Mouse (Mus musculus) CD4-positive, CD25-positive, alpha-beta regulatory T cell, adult 4 months (primary cell): Measurements from ENCODE around the gene Rngtt. TPM values are rescaled to one million over a fixed set of nuclear protein-coding genes. Genes with fewer than 3 reads are reported as not detected.
"Not testable (repeated sequence)": the region's sequence is repeated elsewhere in the genome, so short reads cannot be mapped to it uniquely, and the experiment has no call there.

Source experiments
- ATAC-seq: one replicate; pipeline ENCODE4 v1.8.0; 2017
- polyA plus RNA-seq, 2 experiments: library from polyadenylated mRNA; unstranded; fragments of 100-300 nt; shearing (Covaris generic); gene quantifications; one replicate each; pipeline ENCODE4 v1.2.1; 2017

Rngtt gene
- 10 to 100 TPM; 62.4 to 63.0 TPM for polyA plus RNA-seq

GRCm38 (mm10) chr4:33309764-33310757 lies at the start of gene Rngtt:
Gene Rngtt (plus strand): TSS chr4:33310311.
- peak; percentile 93 for ATAC-seq

- peak; percentile 18 for ATAC-seq
Observed at GRCm38 (mm10) chr4:33260311-33260710, 49.8 kb upstream of the Rngtt start.

DNA sequence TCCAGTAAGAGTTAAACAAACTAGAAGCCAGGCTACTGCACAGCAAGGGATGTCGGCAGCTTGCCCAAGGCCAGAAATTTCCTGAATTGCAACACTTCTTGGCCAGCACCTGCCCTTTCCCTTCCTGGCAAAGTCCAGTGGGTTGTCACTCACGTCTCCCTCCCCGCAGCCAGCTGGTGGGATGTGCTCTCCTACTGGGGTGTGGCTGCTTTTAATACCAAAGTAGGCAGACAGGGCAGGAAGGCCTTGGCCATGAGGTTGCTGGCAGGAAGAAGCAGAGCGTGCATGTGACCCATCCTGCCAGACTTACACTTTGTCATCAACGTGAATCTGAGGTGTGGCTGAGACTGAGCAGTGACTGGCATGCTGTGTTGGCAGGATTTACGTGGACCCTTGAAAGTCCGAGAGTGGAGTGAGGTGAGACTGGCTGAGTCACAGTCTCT lies 48.8 kb upstream of the Rngtt start:
- ATAC-seq, result peak; percentile 94

DNA sequence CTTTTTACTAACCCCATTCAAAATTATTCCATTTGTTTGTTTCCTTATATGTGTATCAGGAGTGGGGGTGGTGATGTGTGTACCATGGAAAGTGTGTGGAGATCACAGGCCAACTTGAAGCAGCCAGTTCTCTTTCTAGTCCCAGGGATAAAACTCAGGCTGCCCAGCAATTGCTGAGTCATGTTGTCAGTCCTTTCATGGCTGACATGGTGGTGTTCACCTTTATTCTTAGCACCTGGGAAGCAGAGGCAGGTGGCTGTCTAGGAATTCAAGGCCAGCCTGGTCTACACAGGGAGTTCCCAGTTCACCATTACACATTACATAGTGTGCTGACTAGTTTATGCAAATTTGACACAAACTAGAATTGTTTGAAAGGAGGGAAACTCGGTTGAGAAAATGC lies 47.2 kb upstream of the Rngtt start:
- no peak for ATAC-seq

- no peak for ATAC-seq
Observed at GRCm38 (mm10) chr4:33264979-33265726, 45.0 kb upstream of the Rngtt start.

GRCm38 (mm10) chr4:33270386-33271314 lies 39.5 kb upstream of the Rngtt start:
- peak; percentile 22 for ATAC-seq

GRCm38 (mm10) chr4:33273437-33273836 lies 36.7 kb upstream of the Rngtt start:
- peak; percentile 80 for ATAC-seq

DNA sequence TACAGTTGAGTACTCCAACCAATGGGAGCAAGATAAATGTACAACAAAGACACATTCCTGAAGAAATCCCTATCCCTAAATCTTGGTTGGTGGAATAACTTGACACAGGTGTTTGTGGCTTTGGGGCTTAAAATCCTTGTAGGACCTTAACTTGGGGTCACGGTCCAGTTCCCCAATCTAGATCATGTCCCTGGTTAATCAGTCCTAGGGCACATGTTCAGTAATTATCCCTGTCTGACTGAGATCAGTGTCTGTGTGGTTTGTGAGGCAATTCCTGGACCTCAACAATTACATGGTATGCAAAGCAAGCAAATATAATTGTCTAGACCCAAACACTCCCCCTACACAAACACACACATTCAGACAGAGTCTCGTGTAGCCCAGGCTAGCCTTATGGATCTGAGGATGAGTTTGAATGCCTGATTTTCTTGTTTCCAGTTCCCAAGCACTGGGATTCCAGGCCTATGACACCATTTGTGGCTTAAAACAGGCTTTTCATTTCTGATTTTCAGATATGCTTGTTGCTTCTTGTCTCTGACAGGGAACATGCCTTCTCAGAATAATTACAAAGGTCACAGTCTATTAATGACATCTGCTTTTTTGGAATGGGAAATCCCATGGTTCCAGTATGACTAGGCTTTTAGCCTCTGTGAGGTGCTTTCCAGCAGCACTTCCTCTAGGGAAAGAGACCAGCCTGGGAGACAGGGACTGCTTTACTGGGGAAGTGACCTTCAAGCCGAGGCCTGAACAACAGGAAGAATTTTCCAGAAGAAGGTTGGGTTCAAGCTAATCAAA lies 28.0 kb upstream of the Rngtt start:
- ATAC-seq, result no peak

GRCm38 (mm10) chr4:33284083-33284880 lies 25.8 kb upstream of the Rngtt start:
- ATAC-seq, result no peak

- no peak for ATAC-seq
Observed at GRCm38 (mm10) chr4:33285448-33285847, 24.7 kb upstream of the Rngtt start.

DNA sequence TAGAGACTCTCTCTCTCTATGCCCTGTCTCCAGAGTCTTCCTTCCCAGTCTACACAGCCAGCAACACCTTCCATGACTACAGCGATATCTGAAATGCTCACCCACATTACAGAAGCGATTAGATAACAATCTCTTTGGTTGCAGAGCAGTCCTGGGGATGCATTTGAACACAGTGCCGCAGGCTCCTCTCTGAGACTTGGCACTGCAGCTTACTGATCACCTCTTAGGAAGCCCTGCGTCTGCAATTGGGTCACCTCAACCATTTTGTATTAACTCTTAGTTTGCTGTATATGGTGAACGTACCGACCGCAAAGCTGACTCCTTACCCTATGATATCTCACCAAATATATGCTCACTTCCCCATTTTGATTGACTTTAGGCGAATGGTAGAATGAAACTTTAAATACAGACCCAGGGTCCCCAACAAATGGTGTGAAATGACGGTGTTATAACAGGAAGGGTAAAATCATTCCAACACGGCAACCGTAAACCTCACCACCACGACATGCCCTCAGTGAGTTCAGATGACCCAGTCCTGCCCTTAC lies 20.9 kb upstream of the Rngtt start:
- ATAC-seq, result peak; percentile 25

DNA sequence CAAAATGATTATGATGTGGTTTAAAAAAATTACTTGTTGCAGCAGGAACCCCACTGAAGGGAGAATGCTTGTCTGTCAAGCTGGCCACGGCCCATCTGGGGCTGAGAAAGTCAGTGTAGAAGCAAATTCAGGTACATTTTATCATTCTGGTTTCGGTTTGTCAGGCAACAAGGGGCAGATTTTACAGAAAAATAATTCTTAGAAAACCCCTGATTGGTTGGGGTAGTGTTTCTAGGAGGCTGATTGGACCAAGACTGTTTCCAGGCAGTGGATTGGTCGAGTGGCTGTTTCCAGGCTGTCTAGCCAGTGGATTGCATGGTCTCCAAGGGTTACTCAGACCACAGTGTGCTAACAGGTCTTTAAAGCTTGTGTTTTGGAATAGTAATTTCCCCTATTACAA lies 20.1 kb upstream of the Rngtt start, which contains the start of gene Pnrc1:
Pnrc1 (minus strand) TSS at position 162 of the 400 bp plus-strand sequence.
- peak; percentile 79 for ATAC-seq

DNA sequence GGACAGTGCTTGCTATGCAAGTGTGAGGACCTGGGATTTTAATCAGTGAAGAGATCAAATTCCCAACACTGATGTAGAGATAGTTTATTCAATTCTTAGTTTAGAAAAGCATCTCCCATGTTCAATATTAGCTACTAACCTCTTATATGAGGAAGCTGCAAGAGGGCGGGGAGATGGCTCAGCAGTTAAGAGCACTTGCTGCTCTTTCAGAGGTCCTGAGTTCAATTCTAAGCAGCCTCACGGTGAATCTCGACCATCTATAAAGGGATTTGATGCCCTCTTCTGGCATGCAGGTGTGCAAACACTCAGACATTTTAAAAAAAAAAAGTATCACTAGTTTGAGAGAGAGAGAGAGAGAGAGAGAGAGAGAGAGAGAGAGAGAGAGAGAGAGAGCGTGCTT lies 19.2 kb upstream of the Rngtt start:
- peak; percentile 37 for ATAC-seq

DNA sequence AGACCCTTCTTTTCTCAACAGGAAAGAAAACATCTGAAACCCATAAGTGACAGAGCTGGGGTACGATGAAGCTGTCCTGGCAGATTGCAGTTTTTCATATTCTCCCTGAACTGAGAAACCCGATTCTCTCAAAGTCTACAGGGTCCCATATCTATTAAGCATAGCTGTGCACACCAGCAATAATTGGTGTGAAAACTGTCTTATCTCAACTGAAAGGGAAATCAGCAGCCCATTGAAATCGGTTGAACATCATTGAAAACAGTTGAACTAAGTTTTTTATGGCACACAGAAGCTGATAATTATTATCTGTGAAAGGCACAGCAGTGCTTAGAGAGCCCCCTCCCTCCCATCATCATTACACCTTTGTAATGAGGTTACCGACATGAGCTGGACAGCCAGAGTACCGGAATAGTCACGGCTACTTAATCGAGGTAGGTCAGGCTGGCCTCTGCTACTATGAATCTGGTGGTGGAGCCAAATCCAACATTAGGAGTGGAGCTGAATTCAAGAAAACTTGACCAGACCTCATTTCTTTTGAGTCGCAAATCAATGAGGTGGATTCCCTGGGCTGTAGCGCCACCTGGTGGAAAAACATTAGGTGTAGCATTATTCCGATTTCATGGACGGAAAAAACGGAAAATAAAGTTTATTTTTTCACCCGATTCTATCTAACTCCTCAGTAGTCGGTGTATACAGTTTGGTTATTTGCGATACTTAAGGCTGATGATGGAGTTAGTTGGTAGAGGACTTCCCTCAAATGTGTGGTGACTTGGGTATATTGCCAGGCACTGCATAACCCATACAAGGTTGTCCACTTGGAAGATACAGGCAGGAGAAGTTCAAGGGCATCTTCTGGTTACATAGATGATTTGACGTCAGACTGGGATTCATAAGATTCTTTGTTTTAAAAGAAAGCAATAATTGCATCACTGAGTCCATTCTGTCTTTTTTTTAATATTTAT lies 17.4 kb upstream of the Rngtt start:
- no peak for ATAC-seq

DNA sequence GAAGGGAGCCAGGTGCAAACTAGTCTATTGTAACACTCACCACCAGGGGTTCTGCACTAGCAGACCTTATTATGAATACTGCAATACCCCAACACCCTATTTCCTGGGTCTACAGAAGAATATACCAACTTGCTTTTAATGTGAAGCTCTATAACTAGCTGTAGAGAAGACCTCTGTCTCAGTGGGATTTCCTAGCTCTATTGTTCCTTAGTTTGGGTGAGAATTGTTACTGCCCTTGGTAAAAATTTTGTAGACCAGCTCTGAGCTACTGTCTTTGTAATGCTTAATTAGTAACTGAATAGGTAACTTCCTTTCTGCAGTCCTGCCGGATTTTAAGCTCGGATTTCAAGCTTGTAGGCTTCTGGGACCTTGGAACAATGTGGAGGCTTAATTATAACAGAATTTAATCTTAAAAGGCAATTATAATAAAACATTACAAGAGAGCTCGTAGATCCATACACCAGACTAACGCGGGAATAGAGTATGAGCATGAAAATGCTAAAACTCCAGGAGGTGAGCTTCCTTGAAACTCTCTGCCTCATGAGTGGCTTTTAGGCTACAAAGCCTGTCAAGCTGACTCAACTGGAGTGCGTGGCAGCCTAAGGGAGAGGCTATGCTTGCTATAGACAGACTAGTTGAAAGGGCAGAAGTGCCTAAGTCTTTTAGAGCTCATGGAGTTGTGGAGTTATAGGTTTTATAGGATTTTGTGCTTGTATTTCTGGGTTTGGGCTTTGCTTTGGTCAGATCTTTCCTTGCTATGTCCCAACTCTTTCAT lies 9.0 kb upstream of the Rngtt start:
- not testable (repeated sequence) for ATAC-seq

GRCm38 (mm10) chr4:33303057-33303456 lies 7.1 kb upstream of the Rngtt start:
- no peak for ATAC-seq

- ATAC-seq, result no peak
Observed at GRCm38 (mm10) chr4:33307146-33307545, 3.0 kb upstream of the Rngtt start.

- no peak for ATAC-seq
Observed at GRCm38 (mm10) chr4:33310840-33311437, 828 bp downstream of the Rngtt start.
